Mouse (Mus musculus) T-helper 1 cell (primary cell): Measurements from ENCODE around the gene Unc13d.

Experiments
- in situ Hi-C: fragments of 300-600 bp; cut with MboI, MseI; formaldehyde crosslinking; loops from one replicate; pipeline ENCODE4 v1.15.1; 2025; ENCODE audit warnings: high pct_unique_total_duplicates

Gene Unc13d

DNA sequence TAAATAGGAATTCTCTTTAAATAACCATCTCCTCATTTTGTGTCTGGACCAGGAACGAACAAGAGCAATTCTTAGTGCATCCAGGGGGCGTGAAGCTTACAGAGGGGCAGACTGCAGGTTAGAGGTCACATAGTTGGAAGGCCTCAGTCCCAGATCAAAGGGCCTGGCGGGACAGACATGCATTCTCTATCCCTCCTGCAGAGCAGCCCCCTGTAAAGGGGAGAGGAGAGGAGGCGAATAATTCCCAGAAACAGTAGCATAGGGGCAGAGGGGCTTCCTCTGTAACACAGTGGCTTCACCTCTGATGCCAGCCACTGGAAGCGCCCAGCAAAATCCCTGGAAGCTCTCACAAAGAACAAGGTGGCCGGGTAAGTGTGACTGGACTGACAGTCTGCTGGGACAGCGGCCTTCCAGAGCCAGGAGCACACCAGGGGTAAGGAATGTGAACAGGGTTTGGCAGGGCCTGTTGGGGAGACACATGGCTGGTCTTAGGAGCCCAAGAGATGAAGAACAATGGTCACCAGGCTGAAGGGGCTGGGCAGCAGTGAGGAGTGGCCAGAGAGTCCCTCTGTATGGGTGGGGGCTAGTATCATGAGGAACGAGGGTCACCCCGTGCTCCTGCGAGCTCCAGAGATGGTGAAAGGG is 1.0 kb upstream of the Unc13d start:
- in situ Hi-C loops, result loop anchor here (5.0 kb wide), 1 partner anchor 46 kb away; the partner anchor contains the start of gene Unk

DNA sequence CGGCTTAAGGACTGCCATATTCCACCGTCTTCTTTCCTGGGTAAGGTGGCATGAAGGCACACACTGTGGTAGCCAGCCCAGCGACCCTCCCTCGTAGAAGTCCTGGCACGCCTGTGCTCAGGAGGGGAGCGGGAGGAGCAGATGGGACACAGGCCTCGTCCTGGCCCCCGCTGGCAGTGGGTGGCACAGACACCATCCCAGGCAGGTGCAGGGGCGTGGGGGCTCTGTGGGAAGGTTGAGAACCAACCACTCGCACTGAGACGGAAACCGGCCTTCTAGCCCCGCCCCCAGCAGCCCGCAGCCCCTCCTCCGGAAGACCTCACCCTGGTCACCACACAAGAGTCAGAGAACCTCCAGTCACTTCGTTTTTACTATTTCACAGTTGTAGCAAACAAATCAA is 460 bp upstream of the Unc13d start:
- in situ Hi-C loops, result loop anchor here (5.0 kb wide), 1 partner anchor 46 kb away; the partner anchor contains the start of gene Unk

DNA sequence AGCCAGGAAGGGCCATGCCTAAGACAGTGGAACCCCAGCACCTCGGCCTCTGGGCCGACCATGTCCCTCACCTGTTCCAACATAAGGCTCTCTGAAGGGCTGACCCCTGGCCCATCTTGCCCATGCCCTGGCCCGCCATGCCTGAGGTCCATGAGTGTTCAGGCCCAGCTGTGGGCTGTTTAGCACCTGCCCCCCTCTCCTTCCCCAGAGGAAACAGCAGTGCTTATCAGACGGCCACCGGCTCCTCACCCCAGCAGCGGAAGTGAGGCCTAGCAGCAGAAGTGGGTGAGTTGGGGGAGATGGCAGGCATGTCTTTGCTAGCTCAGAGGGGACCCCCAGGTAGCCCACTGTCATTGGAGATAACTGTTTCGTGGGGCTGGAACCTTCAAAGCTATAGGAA is 925 bp downstream of the Unc13d start:
- in situ Hi-C loops, result loop anchor here (5.0 kb wide), 1 partner anchor 45 kb away; the partner anchor contains the start of gene Unk

DNA sequence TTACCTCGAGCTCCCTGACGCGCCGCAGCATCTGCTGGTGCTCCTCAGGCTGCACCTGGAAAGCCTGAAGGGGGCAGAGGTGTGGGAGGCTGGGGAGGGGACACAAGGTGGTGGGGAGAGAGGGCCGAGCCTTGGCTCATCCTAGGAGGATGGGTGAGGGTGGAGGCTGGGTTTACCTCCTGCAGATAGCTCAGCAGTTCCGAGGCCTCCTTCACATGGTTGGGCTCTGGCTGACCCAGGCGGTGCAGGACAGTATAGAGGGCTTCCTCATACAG is 1.6 kb downstream of the Unc13d start:
- in situ Hi-C loops, result loop anchor here (5.0 kb wide), 1 partner anchor 44 kb away; the partner anchor contains the start of gene Unk

DNA sequence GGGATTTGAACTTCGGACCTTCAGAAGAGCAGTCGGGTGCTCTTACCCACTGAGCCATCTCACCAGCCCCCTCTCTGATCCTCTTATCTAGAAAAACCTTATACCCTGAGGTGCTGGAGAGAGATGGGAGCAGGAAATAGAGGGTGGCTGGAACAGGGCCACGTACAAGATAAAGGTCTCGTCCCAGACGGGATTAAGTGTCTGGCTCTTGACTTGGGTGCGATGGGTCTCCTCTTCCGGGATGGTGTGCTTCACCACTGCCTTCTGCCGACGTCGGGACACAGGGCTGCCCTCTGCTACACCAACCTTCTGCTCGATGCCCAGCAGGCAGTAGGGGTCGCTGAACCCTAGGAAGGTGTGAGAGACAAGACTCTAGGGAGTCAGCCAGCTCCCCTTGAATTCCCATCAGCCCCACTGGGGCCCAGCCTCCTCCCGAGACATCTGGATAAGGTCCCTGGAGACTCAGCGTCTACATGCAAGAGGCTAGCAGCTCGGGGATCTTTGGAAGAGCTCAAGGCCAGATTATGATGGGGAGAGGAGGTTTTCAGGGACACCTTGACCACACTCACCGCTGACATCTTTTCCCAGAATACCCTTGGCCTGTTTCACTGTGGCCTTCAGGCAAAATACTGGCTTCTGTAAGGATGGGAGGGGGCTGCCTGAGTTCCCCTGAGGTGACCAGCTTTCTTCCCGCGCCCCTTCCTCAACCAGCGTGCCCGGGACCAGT is 2.1 kb downstream of the Unc13d start:
- in situ Hi-C loops, result loop anchor here (5.0 kb wide), 1 partner anchor 43 kb away; the partner anchor contains the start of gene Unk

DNA sequence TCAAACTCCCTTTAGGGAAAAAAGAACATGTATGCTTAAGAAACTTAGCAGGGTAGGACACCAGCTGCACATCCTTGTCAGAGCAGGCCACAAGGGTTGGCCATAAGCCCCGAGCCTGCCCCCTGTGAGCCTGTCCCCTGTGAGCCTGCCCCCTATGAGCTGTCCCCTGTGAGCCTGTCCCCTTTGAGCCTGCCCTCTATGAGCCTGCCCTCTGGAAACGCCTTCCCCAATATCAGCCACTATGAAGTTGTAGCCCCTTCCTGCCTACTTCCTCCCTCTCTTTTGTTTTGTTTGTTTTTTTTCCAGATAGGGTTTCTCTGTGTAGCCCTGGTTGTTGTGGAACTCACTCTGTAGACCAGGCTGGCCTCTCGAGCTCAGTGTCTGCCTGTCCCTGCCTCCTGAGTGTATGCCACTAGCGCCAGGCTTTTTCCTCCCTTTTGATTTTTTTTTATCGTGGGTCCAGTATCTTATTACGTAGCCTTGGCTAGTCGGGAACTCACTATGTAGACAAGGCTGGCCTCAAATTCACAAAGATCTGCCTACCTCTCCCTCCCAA is 3.2 kb downstream of the Unc13d start:
- in situ Hi-C loops, result no loop called here

DNA sequence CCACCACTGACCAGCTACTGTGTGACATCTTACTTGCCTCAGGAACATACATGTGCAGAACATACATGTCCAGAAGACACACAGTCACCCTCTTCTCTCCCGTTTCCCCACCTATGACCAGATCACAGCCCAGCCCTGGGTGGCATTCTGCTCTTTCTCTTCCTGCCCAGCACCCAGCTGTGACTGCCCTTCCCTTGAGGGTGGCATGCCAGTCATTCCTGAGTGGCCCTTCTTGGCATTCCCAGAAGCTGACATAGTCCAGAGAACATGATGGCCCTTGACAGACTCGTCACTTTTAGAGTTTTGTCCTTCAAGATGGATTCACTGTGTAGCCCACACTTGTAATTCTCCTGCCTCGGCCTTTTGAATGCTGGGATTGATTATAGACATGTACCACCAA is 5.2 kb downstream of the Unc13d start:
- in situ Hi-C loops, result no loop called here

DNA sequence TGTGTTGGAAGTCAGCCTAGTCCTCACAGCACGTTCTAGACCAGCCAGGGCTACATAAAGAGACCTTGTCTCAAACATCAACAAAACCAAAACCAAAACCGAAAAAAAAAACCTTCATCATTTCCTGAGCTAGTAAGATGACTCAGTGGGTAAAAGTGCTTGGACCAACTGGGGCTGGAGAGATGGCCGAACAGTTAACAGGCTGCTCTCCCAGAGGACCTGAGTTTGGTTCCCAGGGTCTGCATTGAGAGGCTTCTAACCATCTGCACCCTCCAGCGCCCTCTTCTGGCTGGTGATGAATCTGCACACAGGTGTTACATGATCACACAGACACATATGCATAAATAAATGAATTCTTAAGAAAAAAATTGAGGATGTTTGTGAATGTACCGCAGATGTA is 6.3 kb downstream of the Unc13d start:
- in situ Hi-C loops, result no loop called here

DNA sequence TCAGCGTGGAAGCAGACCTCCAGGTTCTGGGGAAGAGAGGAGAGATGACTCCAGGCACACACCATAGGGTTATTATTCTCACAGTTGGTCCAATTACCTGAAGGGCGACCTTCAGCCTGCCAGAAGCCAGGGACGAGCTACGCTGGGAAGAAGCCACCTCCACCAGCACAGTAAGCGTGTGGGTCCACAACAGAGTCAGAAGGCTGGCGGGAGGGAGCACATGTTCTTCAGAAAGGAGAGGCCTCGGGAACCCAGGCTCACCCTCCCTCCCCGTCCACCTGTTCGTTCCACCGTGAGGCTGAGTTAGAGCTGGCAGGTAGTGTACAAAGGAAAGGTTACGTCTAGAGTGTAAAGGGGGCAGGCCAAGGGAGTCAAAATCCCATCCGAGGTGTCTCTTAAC is 12.4 kb downstream of the Unc13d start:
- in situ Hi-C loops, result no loop called here

DNA sequence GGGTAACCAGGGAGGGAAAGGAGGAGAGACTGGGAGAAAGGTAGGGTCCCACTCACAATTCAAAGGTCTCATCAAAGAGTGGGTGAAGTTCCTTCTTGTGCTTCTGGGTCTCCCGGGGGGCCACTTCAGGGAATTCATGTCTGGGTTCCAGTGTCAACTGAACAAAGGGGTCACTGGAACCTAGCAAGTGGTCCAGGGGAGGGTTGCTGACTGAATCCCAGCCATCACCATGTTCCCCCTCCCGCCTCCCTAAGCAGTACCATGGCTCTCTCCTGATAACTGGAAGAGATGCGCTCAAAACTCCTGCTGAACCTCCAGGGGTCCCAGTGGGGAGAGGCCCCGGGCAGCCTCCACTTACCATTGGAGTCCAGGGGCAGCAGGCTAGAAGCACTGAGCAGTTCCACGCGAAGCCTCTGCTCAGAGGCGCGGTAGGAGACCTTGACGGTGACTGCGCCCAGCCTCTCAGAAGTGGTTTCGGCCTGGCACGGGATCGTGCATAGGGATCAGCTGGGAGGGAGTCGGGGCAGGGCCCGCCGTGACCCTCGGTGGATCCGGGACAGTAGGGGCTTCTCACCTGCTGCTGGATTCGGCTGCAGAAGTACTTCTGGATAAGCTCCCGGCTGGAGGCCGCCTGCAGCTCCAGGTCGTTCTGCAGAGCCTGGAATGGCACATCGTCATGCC is 13.4 kb downstream of the Unc13d start:
- in situ Hi-C loops, result no loop called here

DNA sequence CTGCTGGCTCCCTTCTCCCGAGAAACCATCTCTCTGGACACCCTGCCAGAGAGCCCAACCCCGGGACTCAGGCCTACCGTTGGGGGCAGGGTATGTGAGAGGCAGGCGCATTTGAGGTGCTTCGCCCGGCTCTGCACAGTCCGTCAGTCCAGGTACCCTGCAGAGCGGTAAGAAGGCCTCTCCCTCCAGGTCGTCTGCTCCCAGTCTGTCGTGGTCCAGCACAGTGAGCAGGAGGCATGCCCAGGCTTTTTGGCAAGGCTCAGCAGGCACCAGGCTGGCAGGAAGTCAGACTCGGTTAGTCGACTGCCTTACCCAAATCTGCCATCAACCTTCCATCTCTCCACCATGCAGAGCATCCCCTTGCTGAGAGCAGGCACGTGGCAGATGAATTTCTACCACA is 14.2 kb downstream of the Unc13d start:
- in situ Hi-C loops, result no loop called here

DNA sequence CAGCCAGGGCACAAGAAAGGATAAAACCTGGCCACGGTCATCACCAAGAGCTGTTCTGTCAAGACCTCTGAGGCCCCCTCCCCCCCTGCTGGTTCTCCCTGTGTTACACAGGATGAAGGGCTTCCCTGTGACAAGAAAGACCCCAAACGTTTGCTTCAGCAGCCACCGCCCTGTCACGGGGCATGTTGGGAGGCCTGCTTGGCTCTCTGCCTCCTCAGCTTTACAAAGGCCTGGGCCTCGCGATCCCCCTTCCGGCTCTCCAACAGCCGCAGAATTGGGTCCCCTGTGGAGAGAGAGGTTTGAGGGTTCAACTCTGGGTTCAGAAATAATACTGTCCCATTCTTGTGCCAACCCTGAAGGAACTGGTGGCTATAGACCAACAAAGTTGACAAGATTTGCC is 15.2 kb downstream of the Unc13d start:
- in situ Hi-C loops, result no loop called here

DNA sequence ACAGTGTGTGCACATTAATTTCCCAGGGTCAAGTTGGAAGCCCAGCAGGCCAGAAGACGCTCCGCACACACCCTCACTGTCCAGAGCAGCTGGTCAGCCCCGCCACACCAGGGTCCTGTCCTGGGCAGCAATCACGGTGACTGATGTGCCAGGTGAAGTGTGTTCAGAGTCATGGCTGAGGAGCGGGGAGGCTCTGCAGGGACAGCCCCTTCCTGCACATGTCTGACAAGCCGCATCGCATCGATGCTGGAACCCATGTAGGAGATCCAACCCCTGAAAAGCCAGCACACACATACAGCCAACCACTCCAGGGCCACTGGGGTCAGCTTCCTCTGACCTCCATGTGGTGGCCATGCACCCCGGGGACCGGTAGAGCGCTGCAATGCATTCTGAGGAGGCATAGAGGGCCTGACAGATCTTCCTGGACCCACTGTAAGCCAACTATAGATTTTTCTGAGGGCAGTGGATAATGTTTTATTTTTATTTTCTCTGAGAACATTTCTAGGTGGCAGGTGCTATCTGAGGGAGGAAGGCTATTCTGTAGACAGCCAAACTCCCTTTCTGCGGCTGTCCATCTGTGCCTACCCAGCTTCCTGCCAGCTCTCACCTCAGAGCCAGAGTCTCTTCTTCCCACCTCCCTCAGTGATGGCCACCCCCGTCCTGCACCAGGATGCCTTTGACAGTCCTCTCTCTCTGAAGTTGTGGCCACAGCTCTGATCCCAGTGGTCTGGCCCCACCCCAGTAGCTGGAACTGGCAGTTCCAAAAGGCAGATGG is 15.9 kb downstream of the Unc13d start:
- in situ Hi-C loops, result no loop called here

DNA sequence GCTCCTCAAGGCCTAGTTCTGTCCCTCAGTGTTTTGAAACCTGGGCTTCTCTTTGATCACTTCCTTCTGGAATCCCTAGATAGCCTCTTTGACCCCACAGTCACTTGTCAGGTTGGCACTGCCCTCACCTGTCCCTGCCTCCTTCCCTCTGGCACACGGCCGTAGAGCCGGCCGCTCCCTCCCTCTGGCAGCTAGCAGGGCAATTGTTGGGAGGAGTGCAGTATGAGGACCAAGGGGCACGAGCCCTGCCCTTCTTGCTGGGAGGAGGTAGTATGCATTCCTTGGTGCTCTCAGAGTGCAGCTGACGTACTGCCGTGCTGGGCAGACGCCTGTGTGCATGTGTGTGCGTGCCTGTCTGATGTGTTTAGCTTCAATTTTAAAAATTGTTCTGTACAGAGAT is 17.2 kb downstream of the Unc13d start:
- in situ Hi-C loops, result no loop called here

DNA sequence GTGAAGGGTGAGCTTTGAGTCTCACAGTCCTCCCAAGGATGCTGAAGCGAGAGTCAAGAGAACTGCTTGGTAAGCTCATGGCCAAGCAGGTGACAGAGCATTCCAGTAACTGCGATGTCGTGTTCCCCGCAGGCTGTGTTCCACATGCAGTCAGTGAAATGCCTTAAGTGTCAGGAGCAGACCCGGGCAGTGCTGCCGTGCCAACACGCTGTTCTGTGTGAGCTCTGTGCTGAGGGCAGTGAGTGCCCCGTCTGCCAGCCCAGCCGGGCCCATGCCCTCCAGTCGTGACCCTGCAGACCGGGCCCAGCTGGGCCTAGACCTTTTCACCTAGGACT is 18.1 kb downstream of the Unc13d start:
- in situ Hi-C loops, result no loop called here

DNA sequence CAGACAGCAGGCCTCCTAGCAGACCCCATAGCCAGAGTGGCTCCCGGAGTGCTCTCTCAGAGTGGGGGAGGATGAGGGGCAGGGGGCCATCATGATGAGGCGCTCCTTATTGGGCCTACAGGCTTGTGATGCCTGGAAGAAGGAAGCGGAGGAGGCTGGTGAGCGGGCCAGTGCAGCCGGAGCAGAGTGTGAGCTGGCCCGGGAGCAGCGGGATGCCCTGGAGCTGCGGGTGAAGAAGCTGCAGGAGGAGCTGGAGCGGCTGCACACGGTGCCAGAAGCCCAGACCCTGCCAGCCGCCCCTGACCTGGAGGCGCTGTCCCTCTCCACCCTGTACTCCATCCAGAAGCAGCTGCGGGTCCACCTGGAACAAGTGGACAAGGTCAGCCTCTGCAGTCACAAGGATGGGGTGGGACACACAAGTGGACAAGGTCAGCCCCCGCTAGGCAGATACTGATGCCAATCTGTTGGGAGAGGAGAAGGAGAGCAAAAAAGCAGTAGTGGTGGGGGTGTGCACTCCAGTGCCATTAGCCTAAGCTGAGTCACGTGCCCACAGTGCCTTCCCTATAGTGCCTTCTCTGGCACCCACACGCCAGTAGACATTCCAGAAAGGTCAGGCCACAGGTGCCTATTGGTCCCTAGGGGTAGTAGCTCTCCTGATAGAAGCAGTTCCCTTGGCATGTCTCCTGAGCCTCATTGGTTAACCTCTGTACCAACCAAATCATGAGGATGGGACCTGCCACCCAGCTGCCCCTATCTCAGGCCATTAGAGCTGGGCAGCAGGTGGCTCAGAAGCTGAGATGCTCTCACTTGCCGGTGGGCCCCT is 18.7 kb downstream of the Unc13d start:
- in situ Hi-C loops, result no loop called here

DNA sequence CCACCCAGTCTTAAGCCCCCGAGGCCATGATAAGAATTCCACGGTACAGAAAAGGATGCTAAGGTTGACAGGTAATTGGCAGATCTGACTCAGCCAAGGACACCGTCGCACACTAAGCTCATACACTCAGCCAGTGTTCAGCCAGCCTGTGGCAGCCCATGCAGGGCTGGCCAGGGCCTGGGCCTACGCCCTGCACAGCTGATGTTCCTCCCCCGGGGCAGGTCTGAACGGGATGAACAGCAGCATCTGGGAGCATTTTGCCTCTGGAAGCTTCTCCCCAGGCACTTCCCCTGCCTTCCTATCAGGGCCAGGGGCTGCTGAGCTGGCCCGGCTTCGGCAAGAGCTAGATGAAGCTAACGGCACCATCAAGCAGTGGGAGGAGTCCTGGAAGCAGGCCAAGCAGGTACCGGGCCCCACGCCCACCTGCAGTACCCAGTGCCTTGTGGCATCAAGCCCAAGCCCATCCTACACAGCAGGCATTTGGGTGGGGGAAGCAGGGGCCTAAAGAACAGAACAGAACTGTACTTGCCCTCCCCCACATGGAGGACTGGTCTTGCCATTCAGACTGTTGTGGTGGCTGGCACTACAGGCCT is 19.6 kb downstream of the Unc13d start:
- in situ Hi-C loops, result no loop called here

DNA sequence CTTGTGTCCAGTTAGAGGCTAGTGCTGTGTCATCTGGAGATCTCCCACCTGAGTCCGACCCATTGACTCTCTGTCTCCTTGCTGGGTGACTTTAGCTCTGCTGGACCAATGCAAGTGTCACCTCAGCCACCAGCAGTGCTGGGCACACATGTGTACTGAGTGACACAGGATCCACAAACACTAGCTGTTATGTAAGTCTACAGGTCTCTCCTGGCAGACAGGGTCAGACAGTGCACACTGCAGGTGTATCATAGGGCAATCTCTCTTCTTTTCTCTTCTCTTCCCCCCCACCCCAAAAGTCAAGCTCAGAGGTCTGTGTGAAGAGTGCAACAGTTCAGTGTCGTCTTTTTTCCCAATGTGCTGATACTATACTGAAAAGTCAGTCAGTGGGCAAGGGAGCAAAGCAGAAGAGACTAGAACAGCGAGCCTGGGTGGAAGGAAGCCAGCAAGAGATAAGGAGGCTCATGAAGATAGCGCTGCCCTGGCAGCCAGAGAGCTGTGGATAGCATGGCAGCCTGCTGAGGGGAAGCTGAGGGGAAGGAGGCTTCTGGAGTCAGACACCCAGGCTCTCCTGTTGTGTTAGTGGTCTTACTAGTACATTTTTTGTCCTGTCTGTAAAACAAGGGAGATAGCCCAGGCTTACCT is 20.4 kb downstream of the Unc13d start:
- in situ Hi-C loops, result no loop called here

DNA sequence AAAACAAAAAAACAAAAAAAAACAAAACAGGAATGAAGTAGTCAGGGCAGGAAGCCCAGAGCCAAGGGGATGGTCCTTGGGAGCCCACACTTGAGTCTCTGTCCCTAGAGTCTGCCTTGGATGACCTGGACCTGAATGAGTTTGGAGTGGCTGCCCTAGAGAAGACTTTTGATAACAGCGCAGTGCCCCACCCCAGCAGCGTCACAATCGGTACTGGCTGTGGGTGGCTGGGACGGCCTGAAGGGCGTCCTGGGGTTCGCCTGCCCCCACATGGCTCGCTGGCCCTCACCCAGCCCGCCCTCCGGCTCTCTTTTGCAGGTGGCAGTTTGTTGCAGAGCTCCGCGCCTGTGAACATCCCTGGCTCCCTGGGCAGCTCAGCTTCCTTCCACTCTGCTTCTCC is 21.9 kb downstream of the Unc13d start:
- in situ Hi-C loops, result no loop called here
